Mouse (Mus musculus) neural tube, postnatal 0 days (tissue): ENCODE results near the gene Cenpi. TPM values are rescaled to one million over a fixed set of nuclear protein-coding genes. Genes with fewer than 3 reads are reported as not detected.

Experiments
- polyA plus RNA-seq: library from polyadenylated mRNA; unstranded; fragments of >200 nt; fragmentation: Nextera tagmentation; extraction: Ambion mirVana; gene quantifications from 2 replicates; pipeline ENCODE4 v1.2.1, GENCODE M21; 2015

Cenpi gene
- polyA plus RNA-seq, result 4.2 and 5.0 TPM in 2 replicates

GRCm38 (mm10) chrX:134307534-134308274 is at the start of gene Cenpi:
Gene Cenpi (plus strand): TSS chrX:134308084.

DNA sequence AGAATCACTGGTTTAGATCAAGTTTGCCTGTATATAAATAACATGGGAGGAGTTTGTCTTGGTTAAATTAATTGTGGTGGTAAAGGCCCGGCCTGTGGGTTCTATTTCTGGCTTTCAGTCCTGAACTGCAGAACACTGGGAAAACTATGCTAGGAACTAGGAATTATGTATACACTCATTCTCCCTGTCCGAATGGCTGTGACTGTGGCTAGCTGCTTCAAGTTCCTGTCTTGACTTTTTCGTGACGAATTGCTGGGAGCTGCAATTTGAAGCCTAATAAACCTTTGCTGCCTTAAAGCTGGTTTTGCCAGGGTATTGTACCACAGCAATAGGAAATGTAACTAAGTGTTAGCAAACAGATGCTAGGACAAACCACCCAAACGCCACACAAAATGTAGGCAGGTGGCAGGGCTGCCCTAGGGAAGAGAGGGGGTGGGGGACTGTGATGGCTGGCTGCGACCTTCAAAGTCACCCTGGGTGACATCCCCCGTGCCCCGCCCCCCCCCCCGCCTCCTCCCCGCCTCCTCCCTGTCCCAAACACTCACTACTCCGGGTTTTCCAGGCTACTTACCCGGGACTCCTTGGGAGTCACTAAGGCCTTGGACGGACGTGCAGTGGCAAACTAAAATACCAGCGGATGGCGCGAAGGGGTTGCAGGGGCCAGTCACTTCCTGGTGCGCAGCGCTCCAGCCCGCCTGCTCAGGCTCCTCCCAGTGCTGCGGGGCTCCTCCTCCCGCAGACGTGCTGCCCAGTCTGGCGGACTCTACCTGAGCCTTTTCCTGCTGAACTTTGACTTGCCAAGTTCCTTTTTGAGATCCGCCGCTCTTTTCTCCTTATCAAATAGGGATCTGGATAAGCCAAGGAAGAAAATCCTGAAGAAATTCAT is 31.4 kb upstream of the Cenpi start, which contains the start of gene Trmt2b:
TSS of gene Trmt2b (minus strand) at position 710 of the 886 bp plus-strand sequence.

DNA sequence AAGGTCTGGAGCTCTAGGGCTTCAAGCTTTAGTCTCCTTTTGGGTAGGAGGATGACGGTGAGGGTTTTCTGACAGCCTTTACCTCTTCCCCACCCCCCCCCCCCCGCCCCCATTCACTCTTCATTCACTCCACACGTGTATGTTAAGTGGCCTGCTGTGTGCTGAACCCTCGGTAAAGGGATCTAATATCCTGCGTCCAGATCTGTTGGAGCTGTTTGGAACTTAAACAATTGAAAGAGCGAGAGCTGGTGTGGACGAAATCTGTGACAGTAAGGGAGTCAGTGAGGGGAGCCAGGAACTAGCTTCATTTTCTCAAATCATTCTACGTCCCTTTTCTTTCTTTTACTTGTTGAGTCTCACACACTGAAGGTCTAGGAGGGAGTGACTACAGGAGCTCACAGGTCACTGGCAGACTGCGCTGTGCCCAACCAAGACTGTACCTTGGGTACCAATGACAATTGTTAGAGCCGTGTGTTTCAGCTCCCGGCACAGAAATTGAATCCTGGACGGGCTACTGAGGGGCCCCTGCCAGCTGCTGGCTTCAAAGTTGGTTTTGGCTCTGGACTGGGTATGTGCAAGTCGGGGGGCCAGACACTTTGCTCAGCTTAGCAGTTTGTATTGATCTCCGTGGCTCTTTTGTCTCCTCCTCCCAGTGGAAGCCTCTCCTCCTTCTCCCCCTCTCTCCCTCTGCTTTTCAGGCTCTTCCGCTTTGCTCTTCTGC is 96.1 kb downstream of the Cenpi start, which contains the start of gene Drp2:
TSS of gene Drp2 (plus strand) at position 689 of the 721 bp plus-strand sequence.

Other genes starting within 250 kb of the Cenpi start
- gene Cstf2, start 248.9 kb upstream of the Cenpi start, polyA plus RNA-seq, result 51.9 and 55.3 TPM in 2 replicates
- 0.74 and 1.3 TPM in 2 replicates for gene Xkrx, start 146.0 kb upstream of the Cenpi start, polyA plus RNA-seq
- not detected in 2 replicates for gene Arl13a, start 120.6 kb upstream of the Cenpi start, polyA plus RNA-seq
- gene Nox1, start 86.1 kb upstream of the Cenpi start, polyA plus RNA-seq, result 0.11 TPM in 1 of 2 replicates, not detected in the other
- 5.9 and 6.3 TPM in 2 replicates for gene Trmt2b, start 31.1 kb upstream of the Cenpi start, polyA plus RNA-seq
- gene Tmem35a, start 12.9 kb upstream of the Cenpi start, polyA plus RNA-seq, result 110 and 112 TPM in 2 replicates
- 8.6 and 11.6 TPM in 2 replicates for gene Drp2, start 96.5 kb downstream of the Cenpi start, polyA plus RNA-seq
- 0.18 and 0.31 TPM in 2 replicates for gene Taf7l, start 168.4 kb downstream of the Cenpi start, polyA plus RNA-seq
- gene Timm8a1, start 233.8 kb downstream of the Cenpi start, polyA plus RNA-seq, result 47.2 and 47.5 TPM in 2 replicates